Mouse (Mus musculus): ENCODE measurements at regions not wholly inside any gene's neighbourhood (a gene's known extent, or its start where the extent isn't known, plus 50 kb on each side); places are given as distances from the start of the nearest gene placed in this dataset.

DNA sequence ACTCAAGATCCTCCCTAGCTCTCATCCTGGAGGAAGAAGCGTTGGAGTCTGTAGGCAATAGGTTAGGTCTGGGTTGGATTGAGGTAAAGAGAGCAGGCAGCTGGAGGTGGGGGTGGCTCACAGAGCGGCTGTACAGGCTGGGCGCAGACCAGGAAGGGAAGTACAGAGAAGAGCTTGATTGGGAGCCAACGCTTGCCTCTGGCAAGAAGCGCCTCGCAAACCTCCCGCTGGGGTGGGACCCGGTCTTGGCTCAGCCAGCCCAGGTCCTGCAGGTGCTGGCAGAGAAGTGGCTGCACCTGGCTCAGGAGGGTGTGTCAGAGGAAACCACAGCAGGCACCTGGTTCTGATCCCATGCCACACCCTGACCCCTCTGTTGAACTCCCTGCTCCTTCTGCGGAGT, 176.8 kb upstream of the Klf3 start:
- H3K36me3 ChIP-seq = no peaks in the 10 kb centered on the region
- no peak for ATAC-seq (ENCODE audit: low FRiP score, low read depth)
- no peak overlapping the region for H3K27ac ChIP-seq (replicated peaks)

DNA sequence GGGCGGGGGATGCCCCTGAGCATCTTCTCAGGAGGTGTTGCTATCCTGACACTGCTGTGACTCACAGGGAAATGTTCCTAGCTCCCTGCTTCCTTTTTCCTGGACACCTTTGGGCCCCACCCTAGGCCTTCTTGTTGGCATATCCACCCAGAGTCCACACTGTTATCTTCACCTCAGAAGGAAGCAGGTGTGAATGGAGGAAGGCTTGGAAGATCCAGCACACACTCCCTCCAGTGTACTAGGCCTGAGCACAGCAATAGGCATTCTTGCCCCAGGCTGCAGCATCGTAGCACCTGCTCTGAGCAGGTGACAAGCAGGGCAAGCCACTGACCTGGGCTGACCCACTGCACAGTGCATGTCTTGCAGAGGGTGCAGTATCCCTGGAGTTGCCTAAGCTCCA, 172.6 kb upstream of the Klf3 start:
- no peaks in the 10 kb centered on the region for H3K9me3 ChIP-seq
- WGBS = 97% methylated on average over 2 of the region's 2 CpGs
- no peak overlapping the region for H3K4me2 ChIP-seq (replicated peaks)
- H3K9ac ChIP-seq (replicated peaks) = no peak overlapping the region
- no peak for ATAC-seq (ENCODE audit: low FRiP score, low read depth)
- no peak overlapping the region for H3K27ac ChIP-seq (replicated peaks)
- no peaks in the 10 kb centered on the region for H3K36me3 ChIP-seq
- no peak overlapping the region for H3K4me3 ChIP-seq
- no peaks in the 10 kb centered on the region for H3K27me3 ChIP-seq
- no peaks in the 10 kb centered on the region for H3K4me1 ChIP-seq

More for the DNA sequence above, 176.8 kb upstream of the Klf3 start:
- Histone ChIP-seq H3K9me3 (no peaks in the 10 kb centered on the region), H3K4me3 (no peak overlapping the region), H3K9ac (replicated peaks) (no peak overlapping the region), H3K4me1 (peaks cover 13% of the 10 kb centered on the region; the same call in 1 of the 2 replicates), H3K27me3 (no peaks in the 10 kb centered on the region), H3K4me2 (replicated peaks) (no peak overlapping the region)
- WGBS = 66% methylated on average over 9 of the region's 9 CpGs

DNA sequence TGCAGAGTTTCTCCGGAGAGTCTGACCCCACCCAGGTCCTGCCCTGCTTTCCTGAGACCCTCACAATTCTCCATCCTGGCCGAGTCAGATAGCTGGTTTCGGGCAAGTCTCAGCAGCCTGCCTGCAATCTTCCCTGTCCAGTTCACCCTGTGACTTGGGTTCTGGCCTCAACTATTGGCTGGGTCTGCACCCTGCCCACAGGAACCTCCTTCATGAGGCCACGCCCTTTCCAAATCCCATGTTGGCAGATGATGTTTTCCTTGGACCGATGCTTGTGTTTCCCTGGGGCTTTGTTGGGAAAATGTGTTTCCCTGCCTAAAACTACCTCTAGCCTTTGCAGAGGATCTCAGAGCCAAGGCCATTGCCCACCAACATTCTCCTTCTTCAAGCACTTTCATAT, 171.0 kb upstream of the Klf3 start:
- Histone ChIP-seq H3K36me3 (no peaks in the 10 kb centered on the region), H3K9ac (replicated peaks) (no peak overlapping the region), H3K9me3 (no peaks in the 10 kb centered on the region), H3K27ac (replicated peaks) (no peak overlapping the region), H3K4me3 (no peak overlapping the region), H3K4me2 (replicated peaks) (no peak overlapping the region), H3K27me3 (no peaks in the 10 kb centered on the region), H3K4me1 (no peaks in the 10 kb centered on the region)
- WGBS = 89% methylated on average over 5 of the region's 5 CpGs
- no peak for ATAC-seq (ENCODE audit: low FRiP score, low read depth)

DNA sequence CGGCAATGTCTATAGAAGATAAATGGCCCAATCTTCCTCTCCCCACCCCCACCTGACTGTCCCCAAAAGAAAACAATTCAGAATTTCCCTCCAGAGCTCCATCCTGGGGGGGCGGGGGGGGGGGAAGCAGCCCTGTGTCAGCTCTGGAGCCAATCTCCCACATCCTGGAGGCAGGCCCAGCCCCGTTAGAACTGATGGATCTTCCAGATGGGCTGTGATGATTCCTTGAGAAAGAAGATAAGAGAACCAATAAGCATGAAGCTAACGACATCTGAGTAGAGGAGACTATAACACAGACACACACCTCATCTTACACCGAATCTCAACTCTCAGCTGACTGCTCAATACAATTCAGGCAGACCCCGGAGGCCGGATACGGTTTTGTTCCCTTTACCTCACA, 169.2 kb upstream of the Klf3 start:
- no peak overlapping the region for H3K4me3 ChIP-seq
- no peaks in the 10 kb centered on the region for H3K36me3 ChIP-seq
- H3K9me3 ChIP-seq = 0 out of 2 replicates have a peak, but pooled peaks cover 1% of the 10 kb centered on the region
- H3K27ac ChIP-seq (replicated peaks) = no peak overlapping the region
- 87% methylated on average over 8 of the region's 8 CpGs for WGBS
- no peaks in the 10 kb centered on the region for H3K27me3 ChIP-seq
- no peak for ATAC-seq (ENCODE audit: low FRiP score, low read depth)
- no peaks in the 10 kb centered on the region for H3K4me1 ChIP-seq
- no peak overlapping the region for H3K9ac ChIP-seq (replicated peaks)
- no peak overlapping the region for H3K4me2 ChIP-seq (replicated peaks)

DNA sequence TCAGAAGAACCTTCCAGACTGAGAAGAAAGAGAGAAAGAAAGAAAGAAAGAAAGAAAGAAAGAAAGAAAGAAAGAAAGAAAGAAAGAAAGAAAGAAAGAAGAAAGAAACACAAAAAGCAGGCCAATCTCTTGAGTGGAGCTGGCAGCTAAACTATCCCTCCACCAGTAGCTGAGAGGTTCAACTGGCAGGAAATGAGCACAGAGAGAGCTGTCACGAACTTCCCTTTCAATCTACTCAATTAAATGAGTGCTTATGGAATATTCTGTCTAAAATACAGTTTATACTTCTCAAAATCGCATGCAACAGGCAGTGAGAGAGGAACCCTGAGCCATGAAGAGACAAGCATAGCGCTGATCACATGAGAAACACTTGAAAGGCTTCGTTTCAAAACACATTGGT, 168.5 kb upstream of the Klf3 start:
- Histone ChIP-seq H3K4me2 (replicated peaks) (no peak overlapping the region), H3K36me3 (no peaks in the 10 kb centered on the region), H3K4me3 (no peak overlapping the region), H3K9ac (replicated peaks) (no peak overlapping the region), H3K27me3 (no peaks in the 10 kb centered on the region), H3K4me1 (no peaks in the 10 kb centered on the region), H3K27ac (replicated peaks) (no peak overlapping the region), H3K9me3 (0 out of 2 replicates have a peak, but pooled peaks cover 3% of the 10 kb centered on the region)
- ATAC-seq (ENCODE audit: low FRiP score, low read depth) = no peak
- 83% methylated on average over 4 of the region's 4 CpGs for WGBS

DNA sequence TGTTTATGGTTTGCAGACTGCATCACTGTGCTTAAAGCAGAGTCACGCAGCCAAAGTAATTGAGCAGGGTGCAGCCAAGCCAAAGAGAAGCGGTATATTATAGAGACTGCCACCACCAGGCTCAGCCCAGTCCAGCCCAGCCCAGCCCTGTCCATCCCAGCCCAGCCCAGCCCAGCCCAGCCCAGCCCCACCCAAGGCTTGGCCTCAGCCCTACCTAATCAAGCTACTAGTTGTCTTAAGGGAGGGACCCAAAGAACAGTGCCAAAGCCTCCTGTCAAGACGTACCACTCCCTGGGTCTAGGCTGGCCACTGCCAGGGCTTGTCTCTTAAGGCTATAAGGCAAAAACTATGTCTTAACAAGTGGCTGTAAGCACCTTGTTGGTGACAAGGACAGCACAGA, 166.9 kb upstream of the Klf3 start:
- ATAC-seq (ENCODE audit: low FRiP score, low read depth) = no peak
- H3K4me3 ChIP-seq = no peak overlapping the region
- no peak overlapping the region for H3K4me2 ChIP-seq (replicated peaks)
- H3K27ac ChIP-seq (replicated peaks) = no peak overlapping the region
- H3K27me3 ChIP-seq = no peaks in the 10 kb centered on the region
- H3K4me1 ChIP-seq = no peaks in the 10 kb centered on the region
- H3K9me3 ChIP-seq = 0 out of 2 replicates have a peak, but pooled peaks cover 3% of the 10 kb centered on the region
- H3K36me3 ChIP-seq = no peaks in the 10 kb centered on the region
- H3K9ac ChIP-seq (replicated peaks) = no peak overlapping the region
- 89% methylated on average over 3 of the region's 3 CpGs for WGBS

DNA sequence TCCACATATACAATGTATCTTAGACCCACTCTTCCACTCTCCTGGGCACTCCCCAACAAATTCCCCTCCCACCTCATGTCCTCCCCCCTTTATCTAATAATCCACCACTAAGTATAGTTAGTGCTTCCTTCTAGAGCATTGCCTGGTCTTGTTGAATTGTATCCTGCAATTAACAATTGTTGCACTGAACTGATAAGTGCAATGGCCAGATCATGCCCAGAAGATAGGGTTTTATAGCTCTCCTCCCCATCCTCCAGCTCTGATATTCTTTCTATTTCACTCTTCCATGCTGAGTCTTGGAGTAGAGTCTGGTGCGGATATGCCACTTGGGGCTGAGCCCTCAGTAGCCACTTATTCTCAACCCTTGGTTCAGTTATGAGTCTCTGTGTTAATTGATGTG, 159.6 kb upstream of the Klf3 start:
- peaks cover 19% of the 10 kb centered on the region for H3K4me1 ChIP-seq
- H3K36me3 ChIP-seq = no peaks in the 10 kb centered on the region
- H3K9me3 ChIP-seq = 0 out of 2 replicates have a peak, but pooled peaks cover 3% of the 10 kb centered on the region
- no peak overlapping the region for H3K4me3 ChIP-seq
- no peak overlapping the region for H3K27ac ChIP-seq (replicated peaks)
- no peak overlapping the region for H3K4me2 ChIP-seq (replicated peaks)
- WGBS = 97% methylated on average over 1 of the region's 1 CpGs
- no peaks in the 10 kb centered on the region for H3K27me3 ChIP-seq
- no peak for ATAC-seq (ENCODE audit: low FRiP score, low read depth)
- H3K9ac ChIP-seq (replicated peaks) = no peak overlapping the region

DNA sequence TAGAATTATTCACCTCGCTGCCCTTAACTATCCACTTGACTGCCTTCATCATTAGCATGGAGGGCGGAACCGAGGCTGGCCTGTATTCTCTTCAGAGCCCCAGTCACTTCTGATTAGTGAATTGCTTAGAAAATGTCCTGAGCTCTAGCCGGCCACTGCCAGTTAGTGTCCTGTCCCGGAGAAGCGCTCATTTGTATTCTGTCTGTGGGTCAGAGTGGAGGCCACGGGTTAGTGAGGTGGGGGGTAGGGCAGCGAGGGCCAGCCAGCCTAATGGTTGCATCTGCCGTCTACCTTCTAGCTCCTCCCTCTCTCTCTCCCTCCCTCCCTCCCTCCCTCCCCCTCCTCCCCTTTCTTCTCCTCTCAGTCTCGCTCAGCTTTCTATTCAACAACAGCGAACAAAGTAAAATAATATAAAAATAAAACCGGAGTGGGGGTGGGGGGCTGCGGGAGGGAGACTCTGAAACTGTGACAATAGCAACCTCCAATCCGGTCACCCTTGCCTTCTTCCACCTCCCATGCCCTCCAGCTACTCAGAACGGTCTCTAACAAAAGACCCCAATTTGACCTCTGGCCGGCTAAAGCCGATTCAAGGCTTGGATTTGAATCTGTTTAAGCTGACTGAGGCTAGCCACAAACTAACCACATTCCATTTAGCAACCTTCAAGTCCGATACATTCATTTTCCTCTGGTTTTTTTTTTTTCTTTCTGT, 155.6 kb upstream of the Klf3 start:
- Histone ChIP-seq H3K27me3 (no peaks in the 10 kb centered on the region), H3K9ac (replicated peaks) (0 out of 2 replicates have a peak overlapping the region, but pooled peaks have one; percentile 46), H3K4me2 (replicated peaks) (peak overlapping the region; percentile 44), H3K9me3 (no peaks in the 10 kb centered on the region), H3K4me1 (peaks cover 23% of the 10 kb centered on the region), H3K27ac (replicated peaks) (peak overlapping the region; percentile 87), H3K4me3 (peak overlapping the region; percentile 34), H3K36me3 (no peaks in the 10 kb centered on the region)
- ATAC-seq (ENCODE audit: low FRiP score, low read depth) = peak; percentile 96
- WGBS = under 1% methylated on average over 18 of the region's 18 CpGs

DNA sequence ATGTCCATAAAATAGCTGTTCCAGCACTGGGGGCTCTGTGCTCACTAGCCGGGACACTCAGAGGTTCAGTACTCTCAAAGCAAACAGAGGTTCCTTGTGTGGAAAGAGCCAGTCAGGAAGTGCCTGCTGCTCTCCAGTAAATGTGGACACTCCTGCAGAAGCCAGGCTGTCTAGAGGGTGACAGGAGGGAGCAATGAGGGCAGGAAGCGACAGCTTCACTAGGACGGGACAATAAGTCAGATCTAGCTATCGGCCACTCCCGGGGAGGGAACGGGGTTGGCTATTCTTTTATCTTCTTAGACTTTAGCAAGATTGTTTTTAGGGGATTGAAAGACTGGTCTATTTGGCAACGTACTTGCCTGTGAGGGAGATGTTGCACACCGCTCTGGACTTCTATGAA, 154.7 kb upstream of the Klf3 start:
- Histone ChIP-seq H3K27ac (replicated peaks) (peak overlapping the region; percentile 86), H3K4me2 (replicated peaks) (peak overlapping the region; percentile 21; the same call in 1 of the 2 replicates), H3K36me3 (no peaks in the 10 kb centered on the region), H3K9me3 (no peaks in the 10 kb centered on the region), H3K4me1 (peaks cover 23% of the 10 kb centered on the region), H3K9ac (replicated peaks) (no peak overlapping the region), H3K27me3 (no peaks in the 10 kb centered on the region), H3K4me3 (no peak overlapping the region)
- no peak for ATAC-seq (ENCODE audit: low FRiP score, low read depth)
- 6% methylated on average over 8 of the region's 8 CpGs for WGBS

DNA sequence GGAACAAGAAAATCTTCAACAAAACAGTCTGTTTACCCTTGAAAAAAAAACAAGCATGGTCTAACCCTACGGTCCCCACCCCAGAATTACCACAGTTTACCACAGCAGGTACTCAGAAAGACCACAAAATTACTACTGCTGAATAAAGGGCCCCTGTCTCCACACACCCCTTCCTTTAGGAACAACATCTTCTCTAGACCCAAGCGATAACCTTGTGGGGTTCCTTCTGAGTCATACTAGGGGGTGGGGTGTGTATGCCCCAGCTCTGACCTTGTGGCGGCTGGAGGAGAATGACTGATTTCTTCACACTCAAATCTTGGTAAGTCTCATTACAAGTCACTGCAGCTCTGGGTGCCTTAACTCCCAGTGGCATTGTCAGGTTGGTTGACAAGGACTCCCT, 151.8 kb upstream of the Klf3 start:
- no peaks in the 10 kb centered on the region for H3K36me3 ChIP-seq
- no peak overlapping the region for H3K4me2 ChIP-seq (replicated peaks)
- H3K9ac ChIP-seq (replicated peaks) = no peak overlapping the region
- peaks cover 21% of the 10 kb centered on the region for H3K4me1 ChIP-seq
- no peaks in the 10 kb centered on the region for H3K27me3 ChIP-seq
- no peak overlapping the region for H3K27ac ChIP-seq (replicated peaks)
- ATAC-seq (ENCODE audit: low FRiP score, low read depth) = no peak
- H3K4me3 ChIP-seq = no peak overlapping the region
- 80% methylated on average over 3 of the region's 3 CpGs for WGBS
- no peaks in the 10 kb centered on the region for H3K9me3 ChIP-seq

DNA sequence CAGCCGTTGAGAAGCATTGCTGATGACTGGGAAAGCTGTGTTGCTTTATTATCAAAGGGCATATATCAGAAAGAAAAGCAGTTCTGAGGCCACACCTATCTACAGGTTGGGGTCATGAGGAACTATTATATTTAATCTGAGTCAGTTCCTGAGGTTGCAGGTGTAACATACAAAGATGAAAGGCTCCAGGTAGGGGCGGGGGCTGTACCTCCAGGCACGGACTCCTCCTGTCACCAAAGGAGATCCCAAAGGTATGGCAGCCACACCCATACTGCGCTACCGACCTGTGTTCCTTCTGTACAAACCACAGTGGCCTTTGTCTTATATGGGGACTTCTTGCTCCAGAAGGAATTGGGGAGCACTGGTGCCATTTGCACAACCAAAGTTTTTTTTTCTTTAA, 149.4 kb upstream of the Klf3 start:
- H3K4me2 ChIP-seq (replicated peaks) = no peak overlapping the region
- no peaks in the 10 kb centered on the region for H3K9me3 ChIP-seq
- H3K4me3 ChIP-seq = no peak overlapping the region
- H3K27ac ChIP-seq (replicated peaks) = no peak overlapping the region
- H3K9ac ChIP-seq (replicated peaks) = no peak overlapping the region
- no peaks in the 10 kb centered on the region for H3K36me3 ChIP-seq
- peaks cover 2% of the 10 kb centered on the region; the same call in 1 of the 2 replicates for H3K4me1 ChIP-seq
- ATAC-seq (ENCODE audit: low FRiP score, low read depth) = no peak
- no peaks in the 10 kb centered on the region for H3K27me3 ChIP-seq
- 95% methylated on average over 5 of the region's 5 CpGs for WGBS

DNA sequence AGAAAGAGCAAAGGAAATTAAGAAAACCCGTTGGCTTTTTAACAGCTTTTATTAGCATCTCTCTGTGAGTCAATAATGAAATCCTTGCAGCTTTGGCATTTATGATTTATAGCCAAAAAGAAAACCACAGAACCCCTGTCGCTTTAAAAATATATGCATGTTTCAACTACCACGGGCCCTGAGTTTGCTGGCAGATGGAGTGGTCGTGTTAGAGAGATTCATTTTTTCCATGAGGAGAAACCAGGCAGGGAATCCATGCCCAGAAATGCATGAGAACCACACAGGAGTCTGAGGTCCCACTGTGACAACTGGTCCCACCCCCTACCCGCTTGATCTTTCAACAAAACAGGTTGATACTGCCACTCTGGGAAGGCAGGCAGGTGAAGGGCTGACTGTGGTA, 147.9 kb upstream of the Klf3 start:
- Histone ChIP-seq H3K9me3 (no peaks in the 10 kb centered on the region), H3K4me2 (replicated peaks) (no peak overlapping the region), H3K27me3 (no peaks in the 10 kb centered on the region), H3K27ac (replicated peaks) (no peak overlapping the region), H3K4me1 (no peaks in the 10 kb centered on the region), H3K36me3 (no peaks in the 10 kb centered on the region), H3K4me3 (no peak overlapping the region), H3K9ac (replicated peaks) (no peak overlapping the region)
- ATAC-seq (ENCODE audit: low FRiP score, low read depth) = no peak
- WGBS = 83% methylated on average over 5 of the region's 5 CpGs

DNA sequence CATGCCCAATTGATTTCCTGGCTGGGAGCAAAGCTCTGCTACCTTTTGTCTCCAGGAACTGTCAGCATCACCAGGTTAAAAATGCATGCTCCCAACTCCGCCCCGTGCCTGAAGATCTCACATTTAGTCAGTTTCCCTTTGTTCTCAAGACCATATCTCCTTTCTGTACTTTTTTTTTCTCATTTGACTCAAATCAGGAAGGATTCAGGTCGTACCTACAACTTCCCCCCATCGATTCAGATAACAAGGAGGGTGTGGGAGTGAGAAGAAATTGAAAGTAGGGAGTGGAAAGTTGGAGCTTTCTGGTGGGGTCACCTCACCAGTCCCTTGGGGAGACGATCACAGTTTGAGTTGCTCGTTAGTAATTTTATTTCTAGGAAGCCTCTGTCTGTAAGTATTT, 141.2 kb upstream of the Klf3 start:
- Histone ChIP-seq H3K4me3 (no peak overlapping the region), H3K27ac (replicated peaks) (no peak overlapping the region), H3K27me3 (no peaks in the 10 kb centered on the region), H3K4me1 (peaks cover 3% of the 10 kb centered on the region; the same call in 1 of the 2 replicates), H3K4me2 (replicated peaks) (no peak overlapping the region), H3K36me3 (no peaks in the 10 kb centered on the region), H3K9ac (replicated peaks) (no peak overlapping the region), H3K9me3 (no peaks in the 10 kb centered on the region)
- ATAC-seq (ENCODE audit: low FRiP score, low read depth) = no peak
- WGBS = 70% methylated on average over 6 of the region's 6 CpGs

Data from midbrain, embryonic 12.5 days (tissue).